Mouse (Mus musculus) cortical plate, adult 2 months (tissue): ENCODE measurements at regions not wholly inside any gene's neighbourhood (a gene's known extent, or its start where the extent isn't known, plus 50 kb on each side); places are given as distances from the start of the nearest gene placed in this dataset.

Source experiments
- H3K27ac ChIP-seq: fragments of 200-500 bp; 2 replicates; pipeline ENCODE4 v1.5.1; 2012; ENCODE audit warnings: low read length, control low read depth, inconsistent platforms; ENCODE audit not compliant: insufficient read depth
- H3K4me1 ChIP-seq: fragments of 200-500 bp; 2 replicates; pipeline ENCODE4 v1.6.1; 2011; ENCODE audit warnings: low read length; ENCODE audit not compliant: control insufficient read depth, insufficient read depth
- H3K4me3 ChIP-seq: fragments of 200-500 bp; 2 replicates; pipeline ENCODE4 v1.5.1; 2011; ENCODE audit warnings: mild to moderate bottlenecking, low read length, control low read depth; ENCODE audit not compliant: insufficient read depth
- CTCF ChIP-seq: fragments of 200-500 bp; IDR thresholded peaks from 2 replicates; pipeline ENCODE4 v1.5.1; 2011; ENCODE audit warnings: mild to moderate bottlenecking, control low read depth, low read length; ENCODE audit not compliant: insufficient read depth; ENCODE audit errors: extremely low read depth
- POLR2A ChIP-seq: fragments of 200-500 bp; IDR thresholded peaks from 2 replicates; pipeline ENCODE4 v1.6.1; 2011; ENCODE audit warnings: mild to moderate bottlenecking, low read length, control low read depth; ENCODE audit not compliant: insufficient read depth; ENCODE audit errors: extremely low read depth

- TF ChIP-seq CTCF: no peak
- no peak for TF ChIP-seq POLR2A
- Histone ChIP-seq H3K4me1 (no peaks in the 10 kb centered on the region), H3K27ac (no peak overlapping the region), H3K4me3 (no peak overlapping the region)
Measured at GRCm38 (mm10) chr1:73495971-73496749, 480.5 kb upstream of the Tnp1 start.

- Histone ChIP-seq H3K4me1 (no peaks in the 10 kb centered on the region), H3K4me3 (no peak overlapping the region), H3K27ac (no peak overlapping the region)
- TF ChIP-seq CTCF (no peak), POLR2A (no peak)
Measured at GRCm38 (mm10) chr1:73481956-73482355, 466.2 kb upstream of the Tnp1 start.

- Histone ChIP-seq H3K4me3 (no peak overlapping the region), H3K4me1 (no peaks in the 10 kb centered on the region)
- TF ChIP-seq CTCF (no peak), POLR2A (no peak)
Measured at GRCm38 (mm10) chr1:73479349-73479920, 463.7 kb upstream of the Tnp1 start.

GRCm38 (mm10) chr1:73460598-73460997 lies 444.9 kb upstream of the Tnp1 start:
- H3K27ac ChIP-seq: no peak overlapping the region
- H3K4me3 ChIP-seq: no peak overlapping the region
- H3K4me1 ChIP-seq: no peaks in the 10 kb centered on the region; the same call in 1 of the 2 replicates
- TF ChIP-seq POLR2A (no peak), CTCF (no peak)

More at GRCm38 (mm10) chr1:73479349-73479920, 463.7 kb upstream of the Tnp1 start:
- no peak overlapping the region for H3K27ac ChIP-seq

GRCm38 (mm10) chr1:73459754-73460534 lies 444.2 kb upstream of the Tnp1 start:
- TF ChIP-seq POLR2A (no peak), CTCF (no peak)
- no peaks in the 10 kb centered on the region; the same call in 1 of the 2 replicates for H3K4me1 ChIP-seq
- no peak overlapping the region for H3K27ac ChIP-seq
- no peak overlapping the region for H3K4me3 ChIP-seq

GRCm38 (mm10) chr1:73457261-73457660 lies 441.6 kb upstream of the Tnp1 start:
- TF ChIP-seq CTCF: no peak
- no peak for TF ChIP-seq POLR2A
- no peaks in the 10 kb centered on the region; the same call in 1 of the 2 replicates for H3K4me1 ChIP-seq
- H3K27ac ChIP-seq: no peak overlapping the region
- no peak overlapping the region for H3K4me3 ChIP-seq

GRCm38 (mm10) chr1:73456359-73457062 lies 440.8 kb upstream of the Tnp1 start:
- no peak overlapping the region for H3K4me3 ChIP-seq
- no peak overlapping the region for H3K27ac ChIP-seq
- H3K4me1 ChIP-seq: no peaks in the 10 kb centered on the region; the same call in 1 of the 2 replicates
- TF ChIP-seq CTCF (no peak), POLR2A (no peak)

- Histone ChIP-seq H3K27ac (no peak overlapping the region), H3K4me3 (no peak overlapping the region), H3K4me1 (no peaks in the 10 kb centered on the region)
- TF ChIP-seq CTCF (no peak), POLR2A (no peak)
Measured at GRCm38 (mm10) chr1:73444216-73444890, 428.6 kb upstream of the Tnp1 start.
